Mouse (Mus musculus): ENCODE data around the gene Zfp316. TPM values are rescaled to one million over a fixed set of nuclear protein-coding genes. Genes with fewer than 3 reads are reported as not detected.

The Zfp316 gene
- total and polyA plus RNA-seq, 3 experiments: 1.1 to 3.6 (median 2.0) TPM

DNA sequence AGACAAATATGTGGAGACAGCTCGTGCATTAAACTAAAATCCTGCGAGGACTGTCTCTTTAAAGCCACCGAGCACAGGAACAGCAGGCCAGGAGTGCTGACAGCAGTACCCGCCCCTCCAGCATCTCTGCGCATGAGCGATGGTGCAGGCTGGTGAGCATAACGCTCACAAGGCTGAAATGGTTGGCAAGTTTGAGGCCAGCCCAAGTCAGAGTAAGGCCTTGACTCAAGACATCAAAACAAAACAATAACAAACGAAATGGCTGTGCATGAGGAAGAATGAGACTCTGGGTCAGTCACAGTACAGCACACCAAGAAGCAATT is 47.4 kb upstream of the Zfp316 start:
- Histone ChIP-seq H3K27me3 (replicated peaks) (no peaks in the 10 kb centered on the region), H3K79me2 (replicated peaks; ENCODE audit: control insufficient read depth, extremely low read depth, insufficient read depth, poor library complexity, severe bottlenecking) (peaks cover 19% of the 10 kb centered on the region), H3K9ac (ENCODE audit: insufficient read depth, low read depth) (no peak overlapping the region), H3K9me3 (replicated peaks; ENCODE audit: low read length) (no peaks in the 10 kb centered on the region), H3K27ac (ENCODE audit: insufficient read depth, low read depth) (no peak overlapping the region), H3K36me3 (replicated peaks in 1 of 2; ENCODE audit: control insufficient read depth in 1 of 2, insufficient read depth in 1 of 2, low read length in 1 of 2) (peaks cover 51 to 77% of the 10 kb centered on the region in 2 experiments), H3K4me2 (ENCODE audit: insufficient read depth, low read depth, poor library complexity, severe bottlenecking) (no peak overlapping the region), H3K4me1 (ENCODE audit: control insufficient read depth in 1 of 2, insufficient read depth in 2 of 2) (peaks cover 10 to 20% of the 10 kb centered on the region in 2 experiments; a peak in 3 of 4 replicates), H3K4me3 (replicated peaks in 1 of 3; ENCODE audit: low read depth in 2 of 3, low read length in 2 of 3, poor library complexity in 1 of 3) (no peak overlapping the region)
- in situ Hi-C loops (cut with MboI; ENCODE audit: low pct_ligation_motif_present, low pct_unique_long_range_greater_than_20kb, low sequenced_read_pairs) (no loop called here), dilution Hi-C loops (cut with MboI; ENCODE audit: extremely low pct_ligation_motif_present, extremely low pct_unique_long_range_greater_than_20kb, low sequenced_read_pairs) (no loop called here)
- DNase-seq (ENCODE audit: extremely low read depth): no peak
- no peak for TF ChIP-seq ETS1 (conservative IDR thresholded peaks at IDR 0.05; ENCODE audit: low read depth, low read length)
- TF ChIP-seq NRF1 (IDR thresholded peaks at IDR 0.05; ENCODE audit: low read depth, low read length): no peak
- TF ChIP-seq CTCF (conservative IDR thresholded peaks at IDR 0.05 in 1 of 2, IDR thresholded peaks at IDR 0.05 in 1 of 2; ENCODE audit: low read depth in 2 of 2, low read length in 2 of 2): no peak
- no peak for TF ChIP-seq IRF4 (IDR thresholded peaks at IDR 0.05; ENCODE audit: low read depth, low read length)
- no peak for TF ChIP-seq POLR2AphosphoS2 (IDR thresholded peaks at IDR 0.05; ENCODE audit: low read depth, low read length)
- TF ChIP-seq TBP (conservative IDR thresholded peaks at IDR 0.05; ENCODE audit: low read depth, low read length): no peak
- no peak for TF ChIP-seq USF1 (IDR thresholded peaks at IDR 0.05; ENCODE audit: low read depth, low read length)
- no peak for TF ChIP-seq HCFC1 (IDR thresholded peaks at IDR 0.05; ENCODE audit: low read depth, low read length)
- TF ChIP-seq KAT2A (IDR thresholded peaks at IDR 0.05; ENCODE audit: insufficient replicate concordance, low read length): no peak
- no peak for TF ChIP-seq USF2 (conservative IDR thresholded peaks at IDR 0.05; ENCODE audit: low read depth, low read length)
- no peak for TF ChIP-seq ELF1 (IDR thresholded peaks at IDR 0.05; ENCODE audit: low read depth, low read length)
- no peak for TF ChIP-seq RCOR1 (conservative IDR thresholded peaks at IDR 0.05; ENCODE audit: low read depth, low read length)
- no peak for TF ChIP-seq MYC (IDR thresholded peaks at IDR 0.05; ENCODE audit: low read depth, low read length)

DNA sequence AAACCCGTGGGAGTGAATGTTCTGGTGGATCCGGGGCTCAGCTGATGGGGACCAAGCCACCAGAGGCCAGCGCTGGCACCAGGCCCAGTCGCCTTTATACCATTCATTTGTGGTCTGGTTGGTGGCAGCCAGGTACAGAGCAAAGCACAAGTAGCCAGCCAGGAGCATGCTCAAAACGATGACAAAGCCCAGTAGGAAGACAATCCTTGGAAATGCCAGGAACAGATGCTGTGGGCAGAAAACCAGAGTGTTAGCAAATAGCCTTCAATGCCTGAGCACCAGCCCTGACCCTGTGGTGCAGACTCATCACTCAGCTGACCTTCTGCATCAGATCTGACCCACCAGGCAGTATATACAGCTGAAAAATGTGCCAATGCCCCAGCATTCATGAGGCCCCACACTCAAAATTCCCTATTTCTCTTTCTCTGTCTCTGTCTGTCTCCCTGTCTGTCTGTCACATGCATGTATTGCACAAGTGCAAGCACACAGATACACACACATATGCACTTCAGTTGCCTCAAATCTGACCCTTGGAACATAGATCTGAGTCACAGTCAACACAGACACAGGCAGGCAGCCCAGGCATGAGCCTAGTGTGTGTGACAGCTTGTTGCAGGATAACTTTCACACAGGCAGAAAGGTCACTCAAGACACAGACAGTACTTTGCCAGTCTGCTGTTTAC is 46.9 kb upstream of the Zfp316 start:
- dilution Hi-C loops (cut with MboI; ENCODE audit: extremely low pct_ligation_motif_present, extremely low pct_unique_long_range_greater_than_20kb, low sequenced_read_pairs): no loop called here
- peaks cover 10 to 24% of the 10 kb centered on the region in 2 experiments; a peak in 3 of 4 replicates for H3K4me1 ChIP-seq (ENCODE audit: control insufficient read depth in 1 of 2, insufficient read depth in 2 of 2)
- H3K36me3 ChIP-seq (replicated peaks in 1 of 2; ENCODE audit: control insufficient read depth in 1 of 2, insufficient read depth in 1 of 2, low read length in 1 of 2): peaks cover 47 to 77% of the 10 kb centered on the region in 2 experiments
- no peaks in the 10 kb centered on the region for H3K27me3 ChIP-seq (replicated peaks)
- H3K9ac ChIP-seq (ENCODE audit: insufficient read depth, low read depth): no peak overlapping the region
- H3K27ac ChIP-seq (ENCODE audit: insufficient read depth, low read depth): no peak overlapping the region
- no peak overlapping the region for H3K4me3 ChIP-seq (replicated peaks in 1 of 3; ENCODE audit: low read depth in 2 of 3, low read length in 2 of 3, poor library complexity in 1 of 3)
- peaks cover 21% of the 10 kb centered on the region for H3K79me2 ChIP-seq (replicated peaks; ENCODE audit: control insufficient read depth, extremely low read depth, insufficient read depth, poor library complexity, severe bottlenecking)
- no peaks in the 10 kb centered on the region for H3K9me3 ChIP-seq (replicated peaks; ENCODE audit: low read length)
- no peak for DNase-seq (ENCODE audit: extremely low read depth)
- TF ChIP-seq MYC (IDR thresholded peaks at IDR 0.05; ENCODE audit: low read depth, low read length) (no peak), BHLHE40 (IDR thresholded peaks at IDR 0.05; ENCODE audit: low read depth, low read length) (no peak), GABPA (IDR thresholded peaks at IDR 0.05; ENCODE audit: insufficient replicate concordance, low read depth, low read length) (no peak), MXI1 (IDR thresholded peaks at IDR 0.05; ENCODE audit: low read depth, low read length) (no peak), E2F4 (IDR thresholded peaks at IDR 0.05; ENCODE audit: insufficient replicate concordance, low read depth, low read length) (no peak), JUND (conservative IDR thresholded peaks at IDR 0.05; ENCODE audit: low read depth, low read length) (no peak), CHD2 (IDR thresholded peaks at IDR 0.05; ENCODE audit: low read length) (no peak), ELF1 (IDR thresholded peaks at IDR 0.05; ENCODE audit: low read depth, low read length) (no peak), NRF1 (IDR thresholded peaks at IDR 0.05; ENCODE audit: low read depth, low read length) (no peak), ETS1 (conservative IDR thresholded peaks at IDR 0.05; ENCODE audit: low read depth, low read length) (no peak), USF1 (IDR thresholded peaks at IDR 0.05; ENCODE audit: low read depth, low read length) (no peak), ZMIZ1 (IDR thresholded peaks at IDR 0.05; ENCODE audit: low read depth, low read length) (no peak), POLR2A (IDR thresholded peaks at IDR 0.05; ENCODE audit: low read depth, low read length) (no peak), CHD1 (IDR thresholded peaks at IDR 0.05; ENCODE audit: low read depth, low read length) (no peak)
- in situ Hi-C loops (cut with MboI; ENCODE audit: low pct_ligation_motif_present, low pct_unique_long_range_greater_than_20kb, low sequenced_read_pairs): no loop called here
- H3K4me2 ChIP-seq (ENCODE audit: insufficient read depth, low read depth, poor library complexity, severe bottlenecking): no peak overlapping the region

All from CH12.LX (cell line).